Mouse (Mus musculus) gastrocnemius, postnatal 4 days (tissue): ENCODE data around the gene Tpk1. TPM values are rescaled to one million over a fixed set of nuclear protein-coding genes. Genes with fewer than 3 reads are reported as not detected.
"Not testable (repeated sequence)": the region's sequence is repeated elsewhere in the genome, so short reads cannot be mapped to it uniquely, and the experiment has no call there.

Source experiments
- DNase-seq, 2 experiments: peaks; one replicate each; pipeline ENCODE4 v3.0.0; 2021 to 2022; ENCODE audit warnings: low spot score in 2 of 2, mixed read lengths in 2 of 2
- total RNA-seq, 2 experiments: library from RNA; stranded (reverse); gene quantifications; 2 replicates each; pipeline ENCODE4 v1.2.3; 2021

Tpk1 gene
- total RNA-seq, 2 experiments from 2014 or later: 4.2 to 5.3 TPM

GRCm38 (mm10) chr6:43643718-43644117 lies 22.4 kb downstream of the Tpk1 start:
- DNase-seq: no peak

- no peak for DNase-seq
These were observed 23.7 kb downstream of the Tpk1 start for GRCm38 (mm10) chr6:43642375-43642774.

GRCm38 (mm10) chr6:43640621-43641020 lies 25.5 kb downstream of the Tpk1 start:
- no peak for DNase-seq

GRCm38 (mm10) chr6:43638865-43639264 lies 27.2 kb downstream of the Tpk1 start:
- DNase-seq: no peak

GRCm38 (mm10) chr6:43638119-43638518 lies 28.0 kb downstream of the Tpk1 start:
- no peak for DNase-seq

GRCm38 (mm10) chr6:43636980-43637638 lies 29.0 kb downstream of the Tpk1 start:
- DNase-seq: no peak

- no peak for DNase-seq
These were observed 32.6 kb downstream of the Tpk1 start for GRCm38 (mm10) chr6:43633308-43633963.

GRCm38 (mm10) chr6:43632871-43633270 lies 33.2 kb downstream of the Tpk1 start:
- DNase-seq: no peak

GRCm38 (mm10) chr6:43623448-43623847 lies 42.6 kb downstream of the Tpk1 start:
- not testable (repeated sequence) for DNase-seq

GRCm38 (mm10) chr6:43619258-43619657 lies 46.8 kb downstream of the Tpk1 start:
- DNase-seq: no peak

- DNase-seq: no peak
These were observed 54.3 kb downstream of the Tpk1 start for GRCm38 (mm10) chr6:43611770-43612169.

GRCm38 (mm10) chr6:43590841-43591541 lies 75.1 kb downstream of the Tpk1 start:
- no peak for DNase-seq

- no peak for DNase-seq
These were observed 80.8 kb downstream of the Tpk1 start for GRCm38 (mm10) chr6:43585274-43585673.

GRCm38 (mm10) chr6:43581809-43582208 lies 84.3 kb downstream of the Tpk1 start:
- no peak for DNase-seq

- DNase-seq: no peak
These were observed 98.2 kb downstream of the Tpk1 start for GRCm38 (mm10) chr6:43567885-43568284.

- no peak for DNase-seq
These were observed 103.6 kb downstream of the Tpk1 start for GRCm38 (mm10) chr6:43562474-43562873.

GRCm38 (mm10) chr6:43551410-43551809 lies 114.7 kb downstream of the Tpk1 start:
- DNase-seq: no peak

GRCm38 (mm10) chr6:43546537-43546936 lies 119.5 kb downstream of the Tpk1 start:
- no peak for DNase-seq

- no peak for DNase-seq
These were observed 128.7 kb downstream of the Tpk1 start for GRCm38 (mm10) chr6:43537252-43537870.

GRCm38 (mm10) chr6:43535459-43535858 lies 130.6 kb downstream of the Tpk1 start:
- DNase-seq: no peak

GRCm38 (mm10) chr6:43533323-43533722 lies 132.8 kb downstream of the Tpk1 start:
- DNase-seq: no peak

GRCm38 (mm10) chr6:43532822-43533221 lies 133.3 kb downstream of the Tpk1 start:
- no peak for DNase-seq
